Mouse (Mus musculus): ENCODE data around the gene Gtf3c6. TPM values are rescaled to one million over a fixed set of nuclear protein-coding genes. Genes with fewer than 3 reads are reported as not detected.

Gtf3c6 gene
- polyA plus RNA-seq, 1 experiment from 2014 or later, result 91.5 TPM

GRCm38 (mm10) chr10:40285571-40285970 lies 27.7 kb upstream of the Gtf3c6 start:
- H3K4me3 ChIP-seq (replicated peaks; ENCODE audit: low read depth, low read length), result no peak overlapping the region
- no peaks in the 10 kb centered on the region for H3K9me3 ChIP-seq (ENCODE audit: control insufficient read depth, low read length)
- WGBS, result 69% methylated on average over 1 of the region's 1 CpGs
- no peak overlapping the region for H3K4me2 ChIP-seq (ENCODE audit: low read length)
- H3K4me1 ChIP-seq (ENCODE audit: control insufficient read depth, insufficient read depth, low read length), result no peaks in the 10 kb centered on the region
- no peak overlapping the region for H3K9ac ChIP-seq (replicated peaks; ENCODE audit: low read length)
- H3K27ac ChIP-seq (replicated peaks; ENCODE audit: low read depth, low read length), result no peak overlapping the region
- H3K27me3 ChIP-seq (ENCODE audit: control insufficient read depth, insufficient read depth, low read length), result no peaks in the 10 kb centered on the region
- peaks cover 31% of the 10 kb centered on the region for H3K36me3 ChIP-seq (ENCODE audit: control insufficient read depth, insufficient read depth, low read length)
- no peak for ATAC-seq (ENCODE audit: low FRiP score, low TSS enrichment)
- DNase-seq, result no peak

GRCm38 (mm10) chr10:40284997-40285396 lies 27.1 kb upstream of the Gtf3c6 start:
- Histone ChIP-seq H3K27me3 (ENCODE audit: control insufficient read depth, insufficient read depth, low read length) (no peaks in the 10 kb centered on the region), H3K9me3 (ENCODE audit: control insufficient read depth, low read length) (no peaks in the 10 kb centered on the region), H3K9ac (replicated peaks; ENCODE audit: low read length) (no peak overlapping the region), H3K4me3 (replicated peaks; ENCODE audit: low read depth, low read length) (no peak overlapping the region), H3K4me1 (ENCODE audit: control insufficient read depth, insufficient read depth, low read length) (no peaks in the 10 kb centered on the region), H3K27ac (replicated peaks; ENCODE audit: low read depth, low read length) (no peak overlapping the region), H3K36me3 (ENCODE audit: control insufficient read depth, insufficient read depth, low read length) (peaks cover 29% of the 10 kb centered on the region), H3K4me2 (ENCODE audit: low read length) (no peak overlapping the region)
- no peak for ATAC-seq (ENCODE audit: low FRiP score, low TSS enrichment)
- WGBS, result 94% methylated on average over 3 of the region's 3 CpGs
- no peak for DNase-seq

- no peak overlapping the region for H3K4me3 ChIP-seq (replicated peaks; ENCODE audit: low read depth, low read length)
- DNase-seq, result no peak
- H3K9ac ChIP-seq (replicated peaks; ENCODE audit: low read length), result no peak overlapping the region
- H3K4me2 ChIP-seq (ENCODE audit: low read length), result no peak overlapping the region
- no peak overlapping the region for H3K27ac ChIP-seq (replicated peaks; ENCODE audit: low read depth, low read length)
- no peaks in the 10 kb centered on the region for H3K4me1 ChIP-seq (ENCODE audit: control insufficient read depth, insufficient read depth, low read length)
- H3K27me3 ChIP-seq (ENCODE audit: control insufficient read depth, insufficient read depth, low read length), result no peaks in the 10 kb centered on the region
- H3K9me3 ChIP-seq (ENCODE audit: control insufficient read depth, low read length), result no peaks in the 10 kb centered on the region
- 71% methylated on average over 10 of the region's 10 CpGs for WGBS
- H3K36me3 ChIP-seq (ENCODE audit: control insufficient read depth, insufficient read depth, low read length), result peaks cover 24% of the 10 kb centered on the region
- ATAC-seq (ENCODE audit: low FRiP score, low TSS enrichment), result no peak
These were observed 26.4 kb upstream of the Gtf3c6 start for GRCm38 (mm10) chr10:40284179-40284831.

- no peak overlapping the region for H3K4me2 ChIP-seq (ENCODE audit: low read length)
- H3K9ac ChIP-seq (replicated peaks; ENCODE audit: low read length), result no peak overlapping the region
- H3K4me3 ChIP-seq (replicated peaks; ENCODE audit: low read depth, low read length), result no peak overlapping the region
- ATAC-seq (ENCODE audit: low FRiP score, low TSS enrichment) (no peak), DNase-seq (no peak)
- no peak overlapping the region for H3K27ac ChIP-seq (replicated peaks; ENCODE audit: low read depth, low read length)
- no peaks in the 10 kb centered on the region for H3K9me3 ChIP-seq (ENCODE audit: control insufficient read depth, low read length)
- 94% methylated on average over 9 of the region's 9 CpGs for WGBS
- H3K36me3 ChIP-seq (ENCODE audit: control insufficient read depth, insufficient read depth, low read length), result peaks cover 23% of the 10 kb centered on the region
- H3K27me3 ChIP-seq (ENCODE audit: control insufficient read depth, insufficient read depth, low read length), result no peaks in the 10 kb centered on the region
- no peaks in the 10 kb centered on the region for H3K4me1 ChIP-seq (ENCODE audit: control insufficient read depth, insufficient read depth, low read length)
These were observed 25.7 kb upstream of the Gtf3c6 start for GRCm38 (mm10) chr10:40283636-40284035.

GRCm38 (mm10) chr10:40281565-40281964 lies 23.7 kb upstream of the Gtf3c6 start:
- Histone ChIP-seq H3K9ac (replicated peaks; ENCODE audit: low read length) (no peak overlapping the region), H3K4me3 (replicated peaks; ENCODE audit: low read depth, low read length) (no peak overlapping the region), H3K36me3 (ENCODE audit: control insufficient read depth, insufficient read depth, low read length) (peaks cover 16% of the 10 kb centered on the region), H3K4me1 (ENCODE audit: control insufficient read depth, insufficient read depth, low read length) (no peaks in the 10 kb centered on the region), H3K4me2 (ENCODE audit: low read length) (no peak overlapping the region), H3K9me3 (ENCODE audit: control insufficient read depth, low read length) (no peaks in the 10 kb centered on the region), H3K27ac (replicated peaks; ENCODE audit: low read depth, low read length) (no peak overlapping the region), H3K27me3 (ENCODE audit: control insufficient read depth, insufficient read depth, low read length) (no peaks in the 10 kb centered on the region)
- WGBS, result 94% methylated on average over 2 of the region's 2 CpGs
- no peak for ATAC-seq (ENCODE audit: low FRiP score, low TSS enrichment)
- DNase-seq, result no peak

GRCm38 (mm10) chr10:40278317-40278716 lies 20.4 kb upstream of the Gtf3c6 start:
- Histone ChIP-seq H3K4me3 (replicated peaks; ENCODE audit: low read depth, low read length) (no peak overlapping the region), H3K9ac (replicated peaks; ENCODE audit: low read length) (no peak overlapping the region), H3K4me2 (ENCODE audit: low read length) (no peak overlapping the region), H3K27me3 (ENCODE audit: control insufficient read depth, insufficient read depth, low read length) (no peaks in the 10 kb centered on the region), H3K4me1 (ENCODE audit: control insufficient read depth, insufficient read depth, low read length) (no peaks in the 10 kb centered on the region), H3K27ac (replicated peaks; ENCODE audit: low read depth, low read length) (no peak overlapping the region), H3K9me3 (ENCODE audit: control insufficient read depth, low read length) (no peaks in the 10 kb centered on the region), H3K36me3 (ENCODE audit: control insufficient read depth, insufficient read depth, low read length) (no peaks in the 10 kb centered on the region)
- DNase-seq (no peak), ATAC-seq (ENCODE audit: low FRiP score, low TSS enrichment) (no peak)
- WGBS, result 78% methylated on average over 5 of the region's 5 CpGs

GRCm38 (mm10) chr10:40275991-40276390 lies 18.1 kb upstream of the Gtf3c6 start:
- H3K27me3 ChIP-seq (ENCODE audit: control insufficient read depth, insufficient read depth, low read length), result no peaks in the 10 kb centered on the region
- ATAC-seq (ENCODE audit: low FRiP score, low TSS enrichment) (no peak), DNase-seq (no peak)
- no peak overlapping the region for H3K4me2 ChIP-seq (ENCODE audit: low read length)
- no peaks in the 10 kb centered on the region for H3K9me3 ChIP-seq (ENCODE audit: control insufficient read depth, low read length)
- no peaks in the 10 kb centered on the region for H3K4me1 ChIP-seq (ENCODE audit: control insufficient read depth, insufficient read depth, low read length)
- WGBS, result 86% methylated on average over 7 of the region's 7 CpGs
- H3K36me3 ChIP-seq (ENCODE audit: control insufficient read depth, insufficient read depth, low read length), result no peaks in the 10 kb centered on the region
- no peak overlapping the region for H3K4me3 ChIP-seq (replicated peaks; ENCODE audit: low read depth, low read length)
- H3K27ac ChIP-seq (replicated peaks; ENCODE audit: low read depth, low read length), result no peak overlapping the region
- H3K9ac ChIP-seq (replicated peaks; ENCODE audit: low read length), result no peak overlapping the region

GRCm38 (mm10) chr10:40273938-40274337 lies 16.0 kb upstream of the Gtf3c6 start:
- H3K4me3 ChIP-seq (replicated peaks; ENCODE audit: low read depth, low read length), result no peak overlapping the region
- no peaks in the 10 kb centered on the region for H3K9me3 ChIP-seq (ENCODE audit: control insufficient read depth, low read length)
- 89% methylated on average over 5 of the region's 5 CpGs for WGBS
- ATAC-seq (ENCODE audit: low FRiP score, low TSS enrichment) (no peak), DNase-seq (no peak)
- no peak overlapping the region for H3K27ac ChIP-seq (replicated peaks; ENCODE audit: low read depth, low read length)
- no peaks in the 10 kb centered on the region for H3K27me3 ChIP-seq (ENCODE audit: control insufficient read depth, insufficient read depth, low read length)
- H3K4me2 ChIP-seq (ENCODE audit: low read length), result no peak overlapping the region
- no peaks in the 10 kb centered on the region for H3K36me3 ChIP-seq (ENCODE audit: control insufficient read depth, insufficient read depth, low read length)
- no peak overlapping the region for H3K9ac ChIP-seq (replicated peaks; ENCODE audit: low read length)
- no peaks in the 10 kb centered on the region for H3K4me1 ChIP-seq (ENCODE audit: control insufficient read depth, insufficient read depth, low read length)

GRCm38 (mm10) chr10:40271216-40271615 lies 13.3 kb upstream of the Gtf3c6 start:
- ATAC-seq (ENCODE audit: low FRiP score, low TSS enrichment), result no peak
- Histone ChIP-seq H3K9ac (replicated peaks; ENCODE audit: low read length) (no peak overlapping the region), H3K4me3 (replicated peaks; ENCODE audit: low read depth, low read length) (no peak overlapping the region), H3K27me3 (ENCODE audit: control insufficient read depth, insufficient read depth, low read length) (no peaks in the 10 kb centered on the region), H3K36me3 (ENCODE audit: control insufficient read depth, insufficient read depth, low read length) (no peaks in the 10 kb centered on the region), H3K4me2 (ENCODE audit: low read length) (no peak overlapping the region), H3K4me1 (ENCODE audit: control insufficient read depth, insufficient read depth, low read length) (no peaks in the 10 kb centered on the region), H3K27ac (replicated peaks; ENCODE audit: low read depth, low read length) (no peak overlapping the region), H3K9me3 (ENCODE audit: control insufficient read depth, low read length) (no peaks in the 10 kb centered on the region)
- 85% methylated on average over 3 of the region's 3 CpGs for WGBS
- no peak for DNase-seq

Data from midbrain, embryonic 14.5 days (tissue).